Mouse (Mus musculus): Measurements from ENCODE around the gene Il34. TPM values are rescaled to one million over a fixed set of nuclear protein-coding genes. Genes with fewer than 3 reads are reported as not detected.

The Il34 gene
- total RNA-seq, 2 experiments from 2014 or later: 103 TPM

GRCm38 (mm10) chr8:110808495-110809472, 3.1 kb upstream of the Il34 start:
- Histone ChIP-seq H3K4me3 (no peak overlapping the region), H3K27ac (peak overlapping the region; percentile 67)
- no peak for TF ChIP-seq CTCF (IDR thresholded peaks at IDR 0.05)
- intact Hi-C loops (cut with DNase I): no loop called here
- DNase-seq (ENCODE audit: extremely low spot score in 1 of 2, low spot score in 2 of 2): peak in 1 of 2 experiments; percentile 30

- DNase-seq (ENCODE audit: extremely low spot score in 1 of 2, low spot score in 2 of 2): no peak
- TF ChIP-seq CTCF (IDR thresholded peaks at IDR 0.05): no peak
- no peak overlapping the region for H3K4me3 ChIP-seq
- intact Hi-C loops (cut with DNase I): no loop called here
- no peak overlapping the region for H3K27ac ChIP-seq
Observed at GRCm38 (mm10) chr8:110806146-110806545, 422 bp upstream of the Il34 start.

- Histone ChIP-seq H3K4me3 (no peak overlapping the region), H3K27ac (no peak overlapping the region)
- DNase-seq (ENCODE audit: extremely low spot score in 1 of 2, low spot score in 2 of 2): no peak
- no peak for TF ChIP-seq CTCF (IDR thresholded peaks at IDR 0.05)
- intact Hi-C loops (cut with DNase I): no loop called here
Observed at GRCm38 (mm10) chr8:110804825-110805514, 754 bp downstream of the Il34 start.

- Histone ChIP-seq H3K27ac (no peak overlapping the region), H3K4me3 (no peak overlapping the region)
- no peak for TF ChIP-seq CTCF (IDR thresholded peaks at IDR 0.05)
- DNase-seq (ENCODE audit: extremely low spot score in 1 of 2, low spot score in 2 of 2): no peak
- intact Hi-C loops (cut with DNase I): no loop called here
Observed at GRCm38 (mm10) chr8:110803856-110804255, 1.9 kb downstream of the Il34 start.

- no peak overlapping the region for H3K27ac ChIP-seq
- intact Hi-C loops (cut with DNase I): no loop called here
- no peak for TF ChIP-seq CTCF (IDR thresholded peaks at IDR 0.05)
- no peak for DNase-seq (ENCODE audit: extremely low spot score in 1 of 2, low spot score in 2 of 2)
- no peak overlapping the region for H3K4me3 ChIP-seq
Observed at GRCm38 (mm10) chr8:110802988-110803387, 2.7 kb downstream of the Il34 start.

GRCm38 (mm10) chr8:110797086-110797485, 8.6 kb downstream of the Il34 start:
- intact Hi-C loops (cut with DNase I): no loop called here
- H3K4me3 ChIP-seq: no peak overlapping the region
- no peak overlapping the region for H3K27ac ChIP-seq
- no peak for TF ChIP-seq CTCF (IDR thresholded peaks at IDR 0.05)
- no peak for DNase-seq (ENCODE audit: extremely low spot score in 1 of 2, low spot score in 2 of 2)

GRCm38 (mm10) chr8:110794363-110794965, 11.3 kb downstream of the Il34 start:
- no peak overlapping the region for H3K27ac ChIP-seq
- no peak for TF ChIP-seq CTCF (IDR thresholded peaks at IDR 0.05)
- H3K4me3 ChIP-seq: no peak overlapping the region
- intact Hi-C loops (cut with DNase I): no loop called here
- DNase-seq (ENCODE audit: extremely low spot score in 1 of 2, low spot score in 2 of 2): no peak

- intact Hi-C loops (cut with DNase I): no loop called here
- Histone ChIP-seq H3K27ac (no peak overlapping the region), H3K4me3 (no peak overlapping the region)
- no peak for DNase-seq (ENCODE audit: extremely low spot score in 1 of 2, low spot score in 2 of 2)
- TF ChIP-seq CTCF (IDR thresholded peaks at IDR 0.05): no peak
Observed at GRCm38 (mm10) chr8:110793936-110794335, 11.8 kb downstream of the Il34 start.

- Histone ChIP-seq H3K27ac (no peak overlapping the region), H3K4me3 (no peak overlapping the region)
- no peak for TF ChIP-seq CTCF (IDR thresholded peaks at IDR 0.05)
- intact Hi-C loops (cut with DNase I): no loop called here
- no peak for DNase-seq (ENCODE audit: extremely low spot score in 1 of 2, low spot score in 2 of 2)
Observed at GRCm38 (mm10) chr8:110793511-110793910, 12.2 kb downstream of the Il34 start.

- intact Hi-C loops (cut with DNase I): no loop called here
- TF ChIP-seq CTCF (IDR thresholded peaks at IDR 0.05): no peak
- Histone ChIP-seq H3K4me3 (no peak overlapping the region), H3K27ac (no peak overlapping the region)
- DNase-seq (ENCODE audit: extremely low spot score in 1 of 2, low spot score in 2 of 2): no peak
Observed at GRCm38 (mm10) chr8:110792574-110793200, 13.0 kb downstream of the Il34 start.

- intact Hi-C loops (cut with DNase I): no loop called here
- no peak overlapping the region for H3K4me3 ChIP-seq
- no peak for TF ChIP-seq CTCF (IDR thresholded peaks at IDR 0.05)
- DNase-seq (ENCODE audit: extremely low spot score in 1 of 2, low spot score in 2 of 2): no peak
- H3K27ac ChIP-seq: no peak overlapping the region
Observed at GRCm38 (mm10) chr8:110791164-110791563, 14.6 kb downstream of the Il34 start.
